Mouse (Mus musculus) hindbrain, embryonic 10.5 days (tissue): ENCODE data around the gene Trp53tg5. TPM values are rescaled to one million over a fixed set of nuclear protein-coding genes. Genes with fewer than 3 reads are reported as not detected.

Source experiments
- DNase-seq: peaks from one replicate; pipeline ENCODE4 v3.0.0-alpha.2; 2017; ENCODE audit warnings: low spot score
- H3K27ac ChIP-seq: fragments of 300-500 bp; sonication (generic); 2 replicates; pipeline ENCODE4 v1.5.1; 2016; ENCODE audit warnings: mild to moderate bottlenecking, moderate library complexity
- H3K27me3 ChIP-seq: fragments of 300-500 bp; sonication (generic); 2 replicates; pipeline ENCODE4 v1.6.1; 2016; ENCODE audit warnings: mild to moderate bottlenecking; ENCODE audit not compliant: poor library complexity, insufficient read depth, severe bottlenecking
- H3K36me3 ChIP-seq: fragments of 300-500 bp; sonication (generic); 2 replicates; pipeline ENCODE4 v1.6.1; 2016; ENCODE audit warnings: mild to moderate bottlenecking, moderate library complexity
- H3K4me1 ChIP-seq: fragments of 300-500 bp; sonication (generic); replicated peaks from 2 replicates; pipeline ENCODE4 v1.6.1; 2016; ENCODE audit warnings: mild to moderate bottlenecking
- H3K4me3 ChIP-seq: fragments of 300-500 bp; sonication (generic); 2 replicates; pipeline ENCODE4 v1.5.1; 2016; ENCODE audit warnings: mild to moderate bottlenecking, moderate library complexity
- H3K9me3 ChIP-seq: fragments of 300-500 bp; sonication (generic); 2 replicates; pipeline ENCODE4 v1.6.1; 2016; ENCODE audit warnings: mild to moderate bottlenecking, moderate library complexity
- WGBS: fragments of 180-500 bp; shearing (Covaris S2); methylation state at CpG from one replicate; pipeline ENCODE4 v1.1.7; 2016; 5-methylcytosine and 5-hydroxymethylcytosine counted together
- polyA plus RNA-seq: library from polyadenylated mRNA; unstranded; fragments of >200 nt; fragmentation: Nextera tagmentation; extraction: Ambion mirVana; gene quantifications from 2 replicates; pipeline ENCODE4 v1.2.1, GENCODE M21; 2016

Trp53tg5 gene
- polyA plus RNA-seq, 1 experiment from 2014 or later = not detected

- 33% methylated on average over 22 of the region's 22 CpGs for WGBS
- peak overlapping the region; percentile 65 for H3K27ac ChIP-seq
- H3K9me3 ChIP-seq = no peaks in the 10 kb centered on the region
- H3K4me3 ChIP-seq = no peak overlapping the region; the same call in 1 of the 2 replicates
- H3K27me3 ChIP-seq = peaks cover 36% of the 10 kb centered on the region
- peaks cover 73% of the 10 kb centered on the region for H3K4me1 ChIP-seq
- peak; percentile 28 for DNase-seq
- H3K36me3 ChIP-seq = 0 out of 2 replicates have a peak, but pooled peaks cover 10% of the 10 kb centered on the region
Observed at GRCm38 (mm10) chr2:164432541-164433191, 40.9 kb downstream of the Trp53tg5 start.

GRCm38 (mm10) chr2:164431676-164432465 lies 41.7 kb downstream of the Trp53tg5 start:
- Histone ChIP-seq H3K9me3 (no peaks in the 10 kb centered on the region), H3K27me3 (peaks cover 37% of the 10 kb centered on the region), H3K4me3 (no peak overlapping the region), H3K36me3 (0 out of 2 replicates have a peak, but pooled peaks cover 10% of the 10 kb centered on the region), H3K27ac (peak overlapping the region; percentile 65), H3K4me1 (peaks cover 69% of the 10 kb centered on the region)
- DNase-seq = peak; percentile 18
- 61% methylated on average over 9 of the region's 9 CpGs for WGBS

GRCm38 (mm10) chr2:164430697-164431096 lies 42.8 kb downstream of the Trp53tg5 start:
- Histone ChIP-seq H3K9me3 (no peaks in the 10 kb centered on the region), H3K36me3 (0 out of 2 replicates have a peak, but pooled peaks cover 10% of the 10 kb centered on the region), H3K27ac (peak overlapping the region; percentile 31; the same call in 1 of the 2 replicates), H3K4me3 (no peak overlapping the region), H3K4me1 (peaks cover 58% of the 10 kb centered on the region), H3K27me3 (peaks cover 37% of the 10 kb centered on the region)
- peak; percentile 21 for DNase-seq
- 18% methylated on average over 7 of the region's 7 CpGs for WGBS

DNA sequence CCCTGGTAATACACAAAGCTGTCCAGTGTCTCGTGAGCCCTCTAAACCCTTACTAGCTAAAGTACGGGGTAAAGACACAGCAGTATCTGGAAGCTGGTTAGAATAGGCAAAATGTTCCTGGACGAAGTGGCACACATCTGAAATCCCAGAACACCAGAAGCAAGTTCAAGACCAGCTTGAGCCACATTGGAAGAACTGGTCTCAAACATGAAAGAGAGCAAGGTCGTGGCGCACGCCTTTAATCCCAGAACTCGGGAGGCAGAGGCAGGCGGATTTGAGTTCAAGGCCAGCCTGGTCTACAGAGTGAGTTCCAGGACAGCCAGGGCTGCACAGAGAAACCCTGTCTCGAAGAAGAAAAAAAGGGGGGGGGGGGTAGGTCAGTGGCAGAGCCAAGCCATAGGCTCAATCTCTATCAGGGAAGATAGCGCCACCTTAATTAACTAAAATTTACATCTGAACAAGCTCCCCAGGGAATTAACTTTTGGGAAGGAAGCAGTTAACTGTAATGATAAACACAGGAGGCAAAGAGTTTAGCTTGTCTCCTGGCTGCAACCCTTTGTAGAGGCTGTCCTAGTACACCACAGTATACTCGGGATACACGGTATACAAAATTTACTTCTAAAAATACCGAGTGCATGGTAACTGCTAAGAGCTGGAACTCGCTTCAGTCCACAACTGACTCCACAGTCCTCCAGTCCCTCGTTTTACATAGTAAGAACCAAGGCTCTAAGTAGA lies 43.5 kb downstream of the Trp53tg5 start:
- Histone ChIP-seq H3K9me3 (no peaks in the 10 kb centered on the region), H3K27ac (no peak overlapping the region), H3K4me1 (peaks cover 53% of the 10 kb centered on the region), H3K36me3 (0 out of 2 replicates have a peak, but pooled peaks cover 10% of the 10 kb centered on the region), H3K4me3 (no peak overlapping the region), H3K27me3 (peaks cover 37% of the 10 kb centered on the region)
- WGBS = 42% methylated on average over 15 of the region's 15 CpGs
- no peak for DNase-seq

GRCm38 (mm10) chr2:164428451-164428850 lies 45.1 kb downstream of the Trp53tg5 start:
- no peak overlapping the region for H3K27ac ChIP-seq
- H3K36me3 ChIP-seq = peaks cover 12% of the 10 kb centered on the region; the same call in 1 of the 2 replicates
- H3K4me3 ChIP-seq = no peak overlapping the region
- 44% methylated on average over 5 of the region's 5 CpGs for WGBS
- H3K9me3 ChIP-seq = no peaks in the 10 kb centered on the region
- H3K4me1 ChIP-seq = peaks cover 49% of the 10 kb centered on the region
- no peak for DNase-seq
- peaks cover 37% of the 10 kb centered on the region for H3K27me3 ChIP-seq

DNA sequence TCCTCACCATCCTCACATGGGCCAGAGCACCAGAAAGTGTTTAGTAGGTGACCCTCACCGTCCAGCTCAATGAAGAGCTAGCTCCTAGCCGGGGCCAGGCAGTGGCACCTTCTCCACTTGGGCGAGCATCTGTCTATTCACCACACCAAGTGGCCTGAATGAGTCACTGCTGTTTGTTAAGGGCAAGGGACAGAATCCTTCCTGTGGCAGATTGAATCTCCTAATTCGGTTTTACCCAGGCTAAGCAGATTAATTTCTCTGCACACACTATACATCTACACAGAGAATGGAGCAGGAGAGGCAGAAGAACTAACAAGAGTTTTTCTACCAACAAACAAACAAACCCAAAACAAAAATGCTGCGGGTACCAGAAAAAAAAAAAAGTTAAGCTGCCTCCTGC lies 46.6 kb downstream of the Trp53tg5 start:
- H3K36me3 ChIP-seq = peaks cover 12% of the 10 kb centered on the region; the same call in 1 of the 2 replicates
- H3K9me3 ChIP-seq = no peaks in the 10 kb centered on the region
- WGBS = 86% methylated on average over 5 of the region's 5 CpGs
- no peak overlapping the region for H3K4me3 ChIP-seq
- DNase-seq = no peak
- no peak overlapping the region for H3K27ac ChIP-seq
- H3K27me3 ChIP-seq = peaks cover 37% of the 10 kb centered on the region
- peaks cover 34% of the 10 kb centered on the region for H3K4me1 ChIP-seq

GRCm38 (mm10) chr2:164426121-164426520 lies 47.4 kb downstream of the Trp53tg5 start:
- Histone ChIP-seq H3K27ac (no peak overlapping the region), H3K4me3 (no peak overlapping the region), H3K36me3 (peaks cover 12% of the 10 kb centered on the region; the same call in 1 of the 2 replicates), H3K4me1 (peaks cover 26% of the 10 kb centered on the region), H3K9me3 (no peaks in the 10 kb centered on the region), H3K27me3 (peaks cover 32% of the 10 kb centered on the region)
- whole genome bisulfite sequencing = 33% methylated on average over 12 of the region's 12 CpGs
- DNase-seq = no peak

- WGBS = 89% methylated on average over 5 of the region's 5 CpGs
- Histone ChIP-seq H3K27me3 (peaks cover 28% of the 10 kb centered on the region), H3K9me3 (no peaks in the 10 kb centered on the region), H3K27ac (no peak overlapping the region), H3K36me3 (peaks cover 12% of the 10 kb centered on the region; the same call in 1 of the 2 replicates), H3K4me3 (no peak overlapping the region), H3K4me1 (peaks cover 18% of the 10 kb centered on the region)
- DNase-seq = no peak
Observed at GRCm38 (mm10) chr2:164425401-164425800, 48.1 kb downstream of the Trp53tg5 start.

DNA sequence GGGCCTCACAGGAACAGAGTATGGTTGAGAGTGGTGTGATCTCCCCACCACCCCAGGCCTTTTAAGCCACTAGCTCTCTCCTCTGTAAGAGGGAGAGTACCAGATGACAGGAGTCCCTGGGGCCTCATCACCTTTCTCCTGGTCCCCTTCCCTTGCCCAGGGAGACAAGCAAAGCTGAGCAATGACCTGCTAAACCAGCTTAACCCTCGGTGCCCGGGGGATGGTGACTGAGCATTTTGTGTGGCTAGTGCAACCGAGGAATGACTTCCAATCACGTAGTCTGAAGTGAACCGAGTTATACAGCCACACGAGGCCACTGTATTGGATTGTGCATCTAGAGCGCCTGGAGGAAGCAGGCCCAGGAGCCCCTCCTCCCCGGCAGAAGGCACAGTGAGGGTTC lies 49.1 kb downstream of the Trp53tg5 start:
- Histone ChIP-seq H3K9me3 (no peaks in the 10 kb centered on the region), H3K36me3 (peaks cover 12% of the 10 kb centered on the region; the same call in 1 of the 2 replicates), H3K27me3 (peaks cover 19% of the 10 kb centered on the region), H3K27ac (no peak overlapping the region), H3K4me1 (peaks cover 18% of the 10 kb centered on the region), H3K4me3 (no peak overlapping the region)
- DNase-seq = no peak
- 88% methylated on average over 8 of the region's 8 CpGs for WGBS

- Histone ChIP-seq H3K4me1 (peaks cover 14% of the 10 kb centered on the region), H3K4me3 (no peak overlapping the region), H3K27ac (no peak overlapping the region), H3K9me3 (no peaks in the 10 kb centered on the region), H3K27me3 (peaks cover 9% of the 10 kb centered on the region; the same call in 1 of the 2 replicates), H3K36me3 (peaks cover 7% of the 10 kb centered on the region; the same call in 1 of the 2 replicates)
- no peak for DNase-seq
- 90% methylated on average over 11 of the region's 11 CpGs for WGBS
Observed at GRCm38 (mm10) chr2:164423464-164423863, 50.1 kb downstream of the Trp53tg5 start.

DNA sequence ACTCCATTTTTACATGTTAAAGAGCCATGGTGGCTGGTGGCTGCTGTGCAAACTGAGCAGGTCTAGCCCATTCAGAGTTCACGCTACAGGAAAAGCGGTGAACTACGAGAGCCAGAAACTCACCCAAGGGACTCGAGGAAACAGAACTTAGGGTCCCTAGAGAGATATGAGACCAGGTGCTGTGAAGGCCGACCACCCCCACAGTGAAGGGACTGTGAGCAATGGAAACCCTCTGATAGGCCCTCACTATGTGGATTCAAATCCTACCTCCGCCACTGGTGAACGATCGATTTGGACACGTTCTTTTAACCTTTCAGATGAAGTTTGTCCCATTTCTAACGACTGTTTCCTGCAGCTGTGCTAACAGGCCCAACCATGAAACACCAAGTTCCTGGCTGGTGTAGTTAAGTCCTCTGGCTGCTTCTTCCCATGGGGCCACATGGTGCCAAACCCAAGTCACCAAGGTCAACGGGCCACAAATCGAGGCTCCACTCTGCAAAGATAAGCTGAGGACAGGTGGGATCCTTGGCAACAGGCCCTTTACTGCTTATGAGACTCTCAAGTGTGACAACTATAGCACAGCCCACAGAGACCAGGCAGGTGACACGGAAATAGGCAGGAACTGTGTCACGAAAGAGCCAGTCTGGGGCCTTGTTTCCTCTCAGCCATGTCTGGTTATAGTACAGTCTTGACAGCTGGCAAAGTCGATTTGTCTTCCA lies 50.7 kb downstream of the Trp53tg5 start:
- no peaks in the 10 kb centered on the region for H3K9me3 ChIP-seq
- no peak for DNase-seq
- H3K36me3 ChIP-seq = peaks cover 4% of the 10 kb centered on the region; the same call in 1 of the 2 replicates
- H3K27ac ChIP-seq = no peak overlapping the region
- H3K27me3 ChIP-seq = 0 out of 2 replicates have a peak, but pooled peaks cover 3% of the 10 kb centered on the region
- WGBS = 90% methylated on average over 15 of the region's 15 CpGs
- peaks cover 9% of the 10 kb centered on the region for H3K4me1 ChIP-seq
- no peak overlapping the region for H3K4me3 ChIP-seq

DNA sequence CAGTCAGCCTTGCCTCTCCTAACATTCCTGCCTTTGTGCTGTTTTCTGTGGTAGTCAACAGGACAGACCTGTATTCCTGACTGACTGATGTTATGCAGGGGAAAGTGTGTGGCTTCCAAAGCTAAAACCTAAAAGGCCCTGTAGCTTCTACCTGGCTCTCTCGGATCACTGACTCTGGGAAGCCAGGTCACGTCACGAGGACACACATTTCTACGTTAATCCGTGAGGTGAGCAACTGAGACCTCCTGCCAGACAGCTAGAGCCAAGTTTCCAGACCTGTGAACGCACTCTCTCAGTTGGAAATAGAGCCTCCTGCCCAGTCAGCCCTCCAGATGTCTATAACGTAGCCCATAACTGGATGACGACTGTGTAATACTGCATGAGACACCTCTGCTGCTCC lies 51.5 kb downstream of the Trp53tg5 start:
- no peaks in the 10 kb centered on the region for H3K9me3 ChIP-seq
- H3K27ac ChIP-seq = no peak overlapping the region
- H3K4me1 ChIP-seq = peaks cover 9% of the 10 kb centered on the region
- no peak overlapping the region for H3K4me3 ChIP-seq
- 86% methylated on average over 8 of the region's 8 CpGs for WGBS
- H3K27me3 ChIP-seq = no peaks in the 10 kb centered on the region
- DNase-seq = no peak
- H3K36me3 ChIP-seq = peaks cover 3% of the 10 kb centered on the region; the same call in 1 of the 2 replicates
